Mouse (Mus musculus): Measurements from ENCODE around the gene Gria1.
A peak's percentile ranks its signal among the peaks of the same experiment; 100 is the strongest.

The Gria1 gene

GRCm38 (mm10) chr11:57303602-57304001 is 292.4 kb downstream of the Gria1 start:
- no peak for DNase-seq

DNA sequence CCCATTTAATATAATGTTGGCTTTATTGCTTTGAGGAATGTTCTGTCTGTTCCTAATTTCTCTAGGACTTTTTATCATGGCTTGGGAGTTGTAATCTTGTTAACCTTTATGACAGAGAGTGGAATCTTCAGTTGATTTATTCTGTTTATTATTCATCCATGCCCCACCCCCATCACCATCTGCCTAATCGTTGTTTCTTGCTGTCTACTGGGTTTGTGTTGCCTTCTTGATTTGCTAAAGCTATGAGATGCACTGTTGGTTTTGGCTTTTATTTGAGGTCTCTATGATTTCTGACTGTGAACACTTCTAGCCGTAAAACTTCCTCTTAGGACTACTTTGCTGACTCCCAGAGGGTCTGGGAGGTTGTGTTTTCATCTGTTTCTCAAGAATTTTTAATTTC is 294.9 kb downstream of the Gria1 start:
- peak; percentile 67 for DNase-seq

DNA sequence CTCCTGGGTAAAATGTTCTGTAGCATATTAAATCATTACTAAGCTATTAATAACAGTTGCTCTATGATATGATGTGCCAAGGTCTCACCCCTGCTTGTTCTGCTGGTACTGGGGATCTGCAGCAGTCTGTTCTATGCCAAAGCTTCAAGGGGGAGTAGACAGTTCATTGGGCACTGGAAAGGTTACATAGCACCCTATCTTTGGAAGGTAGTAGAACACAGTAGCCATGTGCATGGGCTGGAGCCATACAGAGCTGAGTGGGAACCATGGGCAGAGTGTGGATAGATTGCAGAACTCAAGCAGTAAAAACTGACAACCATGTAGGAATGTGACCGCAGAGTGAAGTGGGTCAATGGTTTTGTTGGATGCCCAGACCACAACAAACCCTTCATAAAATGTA is 295.7 kb downstream of the Gria1 start:
- DNase-seq: no peak

- DNase-seq: no peak
These were observed 305.9 kb downstream of the Gria1 start for GRCm38 (mm10) chr11:57317063-57317462.

- no peak for DNase-seq
These were observed 306.3 kb downstream of the Gria1 start for GRCm38 (mm10) chr11:57317478-57317877.

DNA sequence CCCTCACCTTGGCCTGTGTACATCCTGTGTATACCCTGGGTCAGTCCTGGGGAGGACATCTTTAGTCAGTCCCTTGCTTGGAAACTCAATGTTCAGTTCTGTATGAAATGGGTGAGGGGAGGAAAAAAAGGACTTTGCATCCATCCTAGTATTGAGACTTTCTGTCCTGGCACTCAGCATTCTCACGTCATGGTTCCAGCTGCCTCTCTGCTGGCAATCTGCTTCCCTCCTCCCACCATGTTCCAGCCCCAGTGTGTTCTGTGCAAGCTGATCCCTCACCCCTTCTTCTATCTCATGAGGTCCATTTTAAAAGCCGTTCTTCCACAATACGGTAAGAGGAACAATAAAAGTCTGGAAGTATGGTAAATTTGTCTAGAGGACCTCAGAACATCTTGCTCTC is 308.2 kb downstream of the Gria1 start:
- DNase-seq: no peak

- no peak for DNase-seq
These were observed 312.9 kb downstream of the Gria1 start for GRCm38 (mm10) chr11:57324099-57324498.
